Mouse (Mus musculus) hematopoietic stem cell, adult 5-6 weeks (primary cell): ENCODE results near the gene Gm43552. TPM values are rescaled to one million over a fixed set of nuclear protein-coding genes. Genes with fewer than 3 reads are reported as not detected.

ENCODE experiments used
- ATAC-seq, 2 experiments: fragments of 125-278 bp in 1 of 2; replicated peaks in 1 of 2; 2 replicates each; pipeline ENCODE4 v1.8.0; 2016 to 2017; ENCODE audit warnings: inconsistent platforms in 2 of 2, mild to moderate bottlenecking in 2 of 2, moderate number of reproducible peaks in 2 of 2, low read depth in 1 of 2, moderate TSS enrichment in 1 of 2; ENCODE audit not compliant: low FRiP score in 2 of 2, poor library complexity in 2 of 2, severe bottlenecking in 2 of 2, insufficient read depth in 1 of 2, low TSS enrichment in 1 of 2
- total RNA-seq: library from RNA; stranded (forward); fragments of 172-1452, 232-1000 nt; gene quantifications from 2 replicates; pipeline ENCODE4 v1.2.3, GENCODE M21; 2017

Gm43552 gene
- total RNA-seq, 1 experiment from 2014 or later, result not detected

DNA sequence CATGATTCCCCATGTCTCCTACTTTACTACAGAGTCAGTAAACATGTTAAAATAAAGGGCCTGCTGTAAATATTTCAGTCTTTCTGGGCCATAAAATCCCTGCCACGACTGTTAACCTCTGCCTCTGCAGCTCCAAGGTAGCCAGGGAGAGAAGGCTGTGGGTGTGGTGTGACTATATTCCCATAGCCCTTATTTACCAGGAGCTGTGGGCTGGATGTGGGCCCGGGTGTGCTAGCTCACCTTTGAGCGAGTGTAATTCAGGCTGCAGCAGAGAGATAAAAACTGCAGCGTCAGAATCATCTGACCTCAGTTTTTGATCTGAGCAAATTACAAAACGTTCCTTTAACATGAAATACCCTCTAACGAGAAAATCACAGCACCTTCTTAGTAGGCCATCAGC lies 71.8 kb downstream of the Gm43552 start:
- ATAC-seq, result no peak

DNA sequence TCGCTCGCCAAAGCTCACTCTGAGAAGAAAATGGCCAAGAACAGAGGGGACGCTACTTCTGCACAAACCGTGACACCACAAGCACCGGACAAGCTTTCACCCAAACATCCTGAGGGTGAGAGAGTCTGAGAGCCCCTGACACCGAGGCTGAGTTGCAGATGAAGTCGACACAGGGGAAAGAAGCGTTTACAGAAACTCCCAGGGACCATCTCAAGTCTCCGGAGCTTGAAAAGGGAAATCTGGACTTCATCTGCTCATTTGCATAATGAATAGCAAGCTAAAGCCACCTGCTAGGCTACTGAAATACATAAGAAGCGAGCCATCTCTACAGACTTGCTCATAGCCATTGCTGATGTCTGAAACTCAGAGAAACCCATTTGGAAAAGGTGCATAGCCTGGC lies 73.5 kb downstream of the Gm43552 start:
- no peak for ATAC-seq

DNA sequence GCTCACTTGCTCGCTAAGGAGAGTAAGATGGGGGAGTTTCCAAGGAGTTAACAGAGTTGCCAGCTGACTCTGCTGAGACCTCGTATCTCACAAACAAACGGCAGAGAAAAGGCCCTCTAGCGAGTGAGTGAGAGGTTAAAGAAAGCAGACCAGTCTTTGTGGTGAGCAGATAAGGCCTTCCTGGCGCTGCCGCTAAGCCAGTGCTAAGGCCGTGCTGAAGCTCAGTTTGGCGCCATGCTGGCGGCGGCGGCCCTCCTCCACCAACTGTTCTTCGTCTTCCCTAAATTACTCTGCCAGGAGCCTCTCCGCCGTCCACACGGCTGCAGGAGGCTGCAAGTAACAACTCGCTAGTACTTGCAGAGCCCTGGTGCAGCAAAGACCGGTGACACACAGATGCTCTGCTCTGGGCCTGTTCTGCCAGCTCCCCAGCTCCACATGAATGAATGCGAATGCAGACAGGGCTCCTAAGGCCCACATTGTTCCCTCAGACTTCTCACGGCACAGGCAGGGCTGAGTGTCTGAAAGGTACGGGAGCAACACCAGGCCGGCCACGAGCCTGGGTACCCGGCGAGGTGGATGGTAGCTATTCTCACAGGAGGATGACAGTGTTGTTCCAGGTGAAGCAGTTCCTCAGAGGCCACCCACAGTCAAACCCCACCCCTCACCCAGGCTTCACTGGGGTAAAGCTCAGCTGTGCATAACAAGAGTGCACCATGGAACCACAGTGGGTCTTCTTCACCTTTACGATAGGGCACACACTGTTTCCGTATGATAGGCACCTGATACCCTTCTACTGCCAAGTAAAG lies 76.8 kb downstream of the Gm43552 start:
- peak in 1 of 2 experiments; percentile 36; a peak in 1 of 4 replicates for ATAC-seq

DNA sequence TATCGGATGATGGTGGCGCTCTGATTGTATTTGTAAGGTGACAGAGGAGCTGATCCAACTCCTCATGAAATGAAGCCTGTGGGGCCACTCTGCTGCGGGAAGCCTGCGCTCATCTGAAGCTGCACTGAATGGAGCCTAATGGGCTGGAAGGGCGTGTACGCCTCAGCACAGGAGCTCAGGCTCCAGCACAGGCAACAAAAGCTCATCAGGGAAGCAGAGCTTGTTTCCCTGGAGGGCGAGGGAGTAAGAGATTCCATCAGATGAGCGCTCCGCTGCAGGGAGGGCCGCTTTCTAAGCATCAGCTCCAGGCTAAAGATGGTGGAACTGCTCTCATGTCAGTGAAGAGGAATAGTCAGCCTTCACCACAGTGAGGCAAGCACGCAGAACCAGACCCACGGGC lies 84.6 kb downstream of the Gm43552 start:
- no peak for ATAC-seq

DNA sequence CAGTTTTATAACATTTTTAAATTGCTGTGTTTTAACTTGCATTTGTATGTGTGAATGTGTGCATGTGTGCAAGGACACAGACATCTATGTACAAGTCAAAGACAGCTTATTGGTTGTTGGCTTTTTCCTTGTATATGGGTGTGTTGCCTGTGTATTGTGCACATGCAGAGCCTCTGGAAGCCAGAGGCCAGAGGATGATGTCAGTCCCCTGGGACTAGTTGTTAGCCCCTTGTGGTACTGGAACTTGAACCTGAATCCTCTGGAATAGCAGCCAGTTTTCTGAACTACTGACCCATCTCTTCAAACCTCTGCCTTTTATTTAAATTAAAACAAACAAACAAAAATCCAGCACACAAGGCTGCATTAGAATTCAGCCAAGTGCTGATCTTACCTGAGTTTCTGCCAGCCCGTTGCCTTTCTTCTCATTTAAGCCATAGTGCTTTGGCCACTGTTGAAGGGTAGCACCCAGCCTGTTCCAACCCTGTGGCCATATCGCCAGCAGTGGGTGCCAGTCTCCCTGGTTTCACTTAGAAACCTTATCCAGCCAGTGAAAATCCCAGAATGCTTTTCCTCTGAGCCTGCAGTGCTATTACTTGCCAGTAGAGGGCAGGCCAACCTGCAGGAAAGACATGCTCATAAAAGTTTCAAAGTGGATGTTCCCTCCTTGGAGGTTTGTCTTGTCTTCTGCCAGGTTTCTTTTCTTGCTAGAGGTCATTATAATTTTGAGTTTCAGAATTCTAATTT lies 91.2 kb downstream of the Gm43552 start:
- ATAC-seq, result peak; percentile 73 to 93

DNA sequence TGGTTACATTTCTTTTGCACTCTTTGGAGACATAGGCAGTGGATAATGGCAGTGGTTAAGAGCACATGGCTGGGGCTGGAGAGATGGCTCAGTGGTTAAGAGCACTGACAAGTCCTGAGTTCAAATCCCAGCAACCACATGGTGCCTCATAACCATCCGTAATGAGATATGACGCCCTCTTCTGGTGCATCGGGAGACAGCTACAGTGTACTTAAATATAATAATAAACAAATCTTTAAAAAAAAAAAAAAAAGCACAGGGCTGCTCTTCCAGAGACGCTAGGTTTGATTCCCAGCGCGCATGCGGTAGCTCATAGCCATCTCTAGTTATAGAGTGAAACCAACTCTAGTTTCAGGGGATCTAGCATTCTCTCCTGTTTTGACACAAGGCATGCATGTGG lies 98.2 kb downstream of the Gm43552 start:
- no peak for ATAC-seq

DNA sequence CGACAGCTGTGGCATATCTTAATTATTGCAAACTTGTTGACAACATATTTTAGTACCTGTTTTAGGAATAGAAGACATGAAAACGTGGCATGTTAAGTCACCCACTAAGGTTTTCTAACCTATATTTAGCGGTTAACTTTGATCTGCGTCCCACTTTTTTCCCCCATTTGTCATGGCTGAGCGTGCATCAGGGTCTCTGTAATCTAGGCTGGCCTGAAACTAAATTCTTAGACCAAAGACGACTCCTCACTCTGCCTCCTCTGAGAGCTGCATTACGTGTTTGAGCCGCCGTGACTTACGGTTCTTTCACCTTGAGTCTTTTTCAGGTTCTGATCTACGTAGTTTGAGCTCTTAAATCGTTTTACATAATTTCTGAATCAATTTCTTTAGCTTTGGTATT lies 100.9 kb downstream of the Gm43552 start:
- ATAC-seq, result peak in 1 of 2 experiments; percentile 26; a peak in 1 of 4 replicates

DNA sequence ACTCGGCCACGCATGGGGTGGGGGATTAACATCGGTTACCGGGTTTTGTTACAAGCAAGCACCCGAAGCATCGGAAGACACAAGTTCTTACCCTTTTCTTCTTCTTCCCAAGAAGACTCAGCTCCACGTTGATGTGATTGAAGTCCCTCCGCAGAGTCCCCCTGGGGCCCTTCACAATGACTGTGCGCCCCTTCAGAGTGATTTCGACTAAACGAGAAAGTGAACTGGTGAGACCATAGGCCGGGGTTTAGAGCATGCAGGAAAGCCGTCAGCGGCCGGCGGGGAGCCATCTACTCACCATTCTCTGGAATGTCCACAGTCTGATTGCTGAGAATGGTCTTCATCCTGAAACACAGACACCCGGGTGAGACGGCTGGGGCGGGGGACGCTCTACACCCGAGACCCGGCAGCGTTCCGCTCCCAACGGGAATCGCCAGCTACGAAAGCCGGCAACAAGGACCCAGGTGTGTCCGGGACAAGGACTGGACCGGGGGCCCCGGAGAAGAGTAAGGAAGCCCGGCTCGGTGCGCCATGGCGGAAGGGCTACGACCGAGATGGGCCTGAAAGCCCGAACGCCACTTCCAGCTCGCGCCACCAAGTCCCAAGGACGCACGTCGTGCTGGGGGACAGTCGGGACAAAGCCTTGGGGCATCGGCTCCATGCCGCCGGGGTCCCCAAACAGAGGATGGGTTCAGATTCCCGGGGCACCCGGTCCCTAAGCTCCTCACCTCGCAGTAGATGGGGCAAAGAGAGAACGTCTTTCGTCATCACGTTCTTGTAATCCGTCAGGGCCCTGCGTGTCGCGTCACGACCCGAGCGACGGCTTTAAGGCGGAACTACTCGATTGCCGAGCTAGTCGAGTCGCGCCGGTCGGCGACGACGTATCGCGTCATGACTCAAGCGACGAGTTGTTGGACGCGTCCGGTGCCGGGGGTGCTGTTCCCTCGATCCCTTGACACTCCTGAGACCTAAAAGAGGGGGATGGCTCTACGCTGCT lies 101.7 kb downstream of the Gm43552 start, which contains the start of the genes Rpl9 and Lias:
Rpl9 (minus strand) TSS at position 797 of the 997 bp plus-strand sequence.
Lias (plus strand) TSS at position 850 of the 997 bp plus-strand sequence.
- ATAC-seq, result peak; percentile 94 to 95

DNA sequence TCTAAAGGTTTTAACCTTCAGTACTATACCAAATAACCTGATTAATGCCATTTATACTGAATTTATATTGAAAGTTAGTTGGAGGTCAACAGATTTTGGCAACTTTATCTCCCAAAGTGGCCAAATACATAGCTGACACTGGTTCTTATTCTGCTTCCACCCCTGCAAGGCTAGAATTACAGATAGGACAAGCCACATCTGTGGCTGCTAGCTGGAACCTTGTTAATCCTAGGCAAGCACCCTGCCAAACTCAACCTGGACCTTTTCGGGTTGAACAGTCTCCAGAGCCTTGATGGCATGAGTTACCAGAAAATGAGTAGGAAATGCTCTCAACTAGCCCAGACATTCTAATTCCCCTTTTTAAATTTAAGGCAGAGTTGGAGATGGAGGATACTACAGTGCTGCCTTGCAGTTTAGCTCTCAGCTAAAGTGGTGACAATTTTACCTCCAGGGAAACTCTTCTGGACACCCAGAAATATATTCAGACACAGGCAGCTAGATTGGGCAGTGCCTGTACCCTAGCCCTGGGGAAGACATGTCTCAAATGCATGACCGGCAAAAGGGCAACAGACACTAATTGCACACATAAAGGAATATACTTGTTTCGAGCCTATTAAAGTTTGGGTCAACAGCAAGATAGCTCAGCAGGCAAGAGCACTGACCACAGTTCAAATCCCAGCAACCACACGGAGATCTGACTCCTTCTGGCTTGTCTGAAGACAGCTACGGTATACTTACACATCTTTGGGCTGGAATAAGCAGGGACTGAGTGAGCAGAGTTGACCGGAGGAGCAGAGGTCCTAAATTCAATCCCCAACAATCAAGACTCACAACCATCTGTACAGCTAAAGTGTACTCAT lies 105.4 kb downstream of the Gm43552 start:
- no peak for ATAC-seq

DNA sequence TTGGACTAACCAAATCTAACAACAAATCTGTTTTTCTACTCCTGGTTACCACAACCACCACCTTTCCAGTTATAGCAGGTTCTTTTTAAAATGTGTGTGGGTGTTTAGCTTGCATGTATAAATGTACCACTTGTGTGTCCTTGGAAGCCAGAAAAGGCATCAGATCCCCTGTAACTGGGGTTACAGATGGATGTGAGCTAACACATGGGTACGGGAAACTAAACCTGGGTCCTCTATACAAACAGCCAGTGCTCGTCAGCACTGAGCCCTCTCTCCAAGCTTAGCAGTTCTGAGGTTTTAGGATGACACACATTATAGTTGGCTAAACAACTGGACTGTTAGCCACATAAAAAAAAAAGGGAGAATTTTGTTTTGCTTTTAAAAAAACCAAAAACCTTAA lies 106.9 kb downstream of the Gm43552 start:
- no peak for ATAC-seq

Other genes with a start within 250 kb of the Gm43552 start
- gene Rfc1, start 157.2 kb downstream of the Gm43552 start, total RNA-seq, result 128 and 149 TPM in 2 replicates
- not detected in 2 replicates for gene Klb, start 144.5 kb downstream of the Gm43552 start, total RNA-seq
- gene Rpl9, start 101.4 kb downstream of the Gm43552 start, total RNA-seq, result 2,495 and 3,028 TPM in 2 replicates
- gene Lias, start 101.3 kb downstream of the Gm43552 start, total RNA-seq, result 32.8 and 59.2 TPM in 2 replicates
- 24.6 and 41.0 TPM in 2 replicates for gene Ugdh, start 56.9 kb downstream of the Gm43552 start, total RNA-seq
- 104 and 132 TPM in 2 replicates for gene Smim14, start 44.4 kb upstream of the Gm43552 start, total RNA-seq
- 28.9 and 79.7 TPM in 2 replicates for gene Ube2k, start 44.4 kb upstream of the Gm43552 start, total RNA-seq
- gene Pds5a, start 205.4 kb upstream of the Gm43552 start, total RNA-seq, result 289 and 306 TPM in 2 replicates